Mouse (Mus musculus) heart, adult 11 months (tissue): Measurements from ENCODE around the gene Fbxw10.
A peak's percentile ranks its signal among the peaks of the same experiment; 100 is the strongest.

Experiments
- DNase-seq: peaks from one replicate; pipeline ENCODE4 v3.0.0; 2022

Gene Fbxw10

GRCm38 (mm10) chr11:62846961-62847654 lies at the start of gene Fbxw10:
TSS of gene Fbxw10 (plus strand) at chr11:62847069.
- peak; percentile 94 for DNase-seq

GRCm38 (mm10) chr11:62804119-62804518 lies 42.8 kb upstream of the Fbxw10 start:
- no peak for DNase-seq

- no peak for DNase-seq
These were observed 38.9 kb upstream of the Fbxw10 start for GRCm38 (mm10) chr11:62807965-62808364.

DNA sequence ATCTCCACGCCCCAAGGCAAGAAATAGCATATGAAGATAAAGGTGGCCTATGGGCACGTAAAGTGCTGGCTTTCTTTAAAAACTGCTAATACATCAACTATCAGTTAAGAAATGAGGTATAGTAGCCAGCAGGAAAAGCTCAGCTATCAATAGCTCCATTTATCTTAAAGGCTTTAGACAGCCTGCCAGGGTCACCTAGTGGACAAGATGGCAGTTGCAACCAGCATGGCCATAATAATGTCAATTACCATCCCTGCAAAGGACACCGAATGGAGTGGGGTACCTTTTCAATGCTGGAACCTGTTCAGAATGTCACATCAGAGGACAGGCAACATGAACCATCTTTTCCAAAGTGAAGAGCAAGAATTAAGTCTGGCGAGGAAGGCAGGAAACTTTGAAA lies 37.7 kb upstream of the Fbxw10 start:
- DNase-seq, result no peak

GRCm38 (mm10) chr11:62812268-62812667 lies 34.6 kb upstream of the Fbxw10 start:
- DNase-seq, result no peak

GRCm38 (mm10) chr11:62813497-62813896 lies 33.4 kb upstream of the Fbxw10 start:
- DNase-seq, result no peak

GRCm38 (mm10) chr11:62813970-62814624 lies 32.8 kb upstream of the Fbxw10 start:
- no peak for DNase-seq

GRCm38 (mm10) chr11:62814625-62815024 lies 32.2 kb upstream of the Fbxw10 start:
- DNase-seq, result no peak

DNA sequence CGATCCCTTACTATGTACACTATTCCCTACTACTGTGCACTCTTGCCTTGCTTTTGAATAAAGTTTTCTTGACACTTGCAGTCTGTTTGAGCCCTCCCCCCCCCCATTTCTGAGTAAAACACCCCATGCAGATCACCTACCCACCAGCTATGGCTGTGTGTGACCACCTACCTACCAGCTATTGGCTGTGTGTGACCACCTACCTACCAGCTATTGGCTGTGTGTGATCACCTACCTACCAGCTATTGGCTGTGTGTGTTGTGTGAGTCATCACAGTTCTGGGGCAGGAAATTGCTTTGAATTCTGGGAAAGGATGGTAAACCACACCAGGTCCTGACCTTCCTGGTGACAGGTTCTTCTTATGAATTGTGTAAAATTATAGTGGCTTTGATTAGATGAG lies 31.4 kb upstream of the Fbxw10 start:
- no peak for DNase-seq

DNA sequence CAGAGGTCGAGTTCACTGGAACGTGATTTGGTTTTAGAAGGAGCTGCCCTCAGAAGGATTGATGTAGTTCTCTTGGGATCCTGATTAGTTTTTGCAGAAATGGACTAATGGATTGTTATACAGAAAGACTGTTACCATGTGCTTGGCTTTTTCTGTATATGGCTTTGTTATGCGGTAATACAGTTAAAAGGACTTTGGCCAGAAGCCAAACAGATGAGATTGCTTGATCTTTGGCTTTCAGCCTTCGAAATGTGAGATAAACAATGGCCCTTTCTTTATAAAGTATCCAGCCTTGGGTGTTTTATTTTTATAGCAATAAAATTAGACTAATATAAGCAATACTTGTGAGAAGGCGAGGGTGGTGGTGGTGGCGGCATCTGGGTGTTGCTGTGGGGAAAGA lies 30.3 kb upstream of the Fbxw10 start:
- DNase-seq, result no peak

DNA sequence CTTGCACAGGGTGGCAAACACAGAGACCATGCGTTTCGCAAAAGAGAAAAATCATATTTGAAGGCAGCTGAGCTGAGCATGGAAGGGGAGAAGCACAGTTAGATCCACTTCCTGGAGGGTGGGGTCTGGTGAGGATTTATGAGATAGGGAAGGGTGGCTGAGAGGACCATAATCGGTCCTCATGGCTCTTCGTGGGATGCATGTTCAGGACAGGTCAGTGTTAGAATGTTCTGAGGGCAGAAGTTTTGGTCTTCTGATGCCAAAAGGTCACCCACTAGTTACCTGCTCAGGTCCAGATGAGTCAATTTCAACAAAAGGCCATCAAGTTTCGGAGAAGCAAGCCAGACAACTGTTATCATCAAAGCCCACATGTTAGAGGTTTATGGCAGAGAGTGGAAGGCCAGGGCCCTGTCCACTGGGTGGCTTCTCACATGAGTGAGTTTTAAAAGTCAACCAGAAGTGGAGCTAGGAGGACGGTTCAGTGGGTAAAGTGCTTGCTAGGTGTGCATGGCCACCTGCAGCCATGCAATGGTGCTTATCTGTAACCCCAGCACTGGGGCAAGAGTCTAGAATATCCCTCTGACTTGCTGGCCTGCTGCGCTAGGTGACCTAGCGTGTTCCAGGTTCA lies 27.7 kb upstream of the Fbxw10 start:
- peak; percentile 90 for DNase-seq

DNA sequence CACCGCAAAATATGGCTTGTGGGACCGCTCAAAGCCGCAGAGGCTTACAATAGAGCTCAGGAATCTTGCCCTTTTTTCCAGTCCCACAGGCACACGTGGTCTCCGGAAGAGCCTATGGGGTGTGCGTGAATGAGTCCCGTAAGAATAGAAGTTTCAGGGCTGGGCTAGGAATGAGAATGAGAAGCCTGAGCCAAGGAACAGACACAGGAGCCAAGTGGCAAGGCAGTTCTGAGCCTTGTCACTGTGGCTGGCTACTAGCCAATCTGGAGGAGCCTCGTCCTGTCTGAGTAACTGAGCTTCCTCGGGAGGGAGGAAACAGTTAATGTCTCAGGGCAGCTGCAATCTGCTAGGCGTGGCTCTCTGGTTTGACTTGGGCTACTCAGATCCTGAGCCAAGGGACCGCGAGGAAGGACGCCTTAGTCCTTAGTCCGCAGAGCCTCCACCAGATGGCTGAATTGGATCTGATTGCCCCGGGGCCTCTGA lies 26.8 kb upstream of the Fbxw10 start, which contains the start of gene Trim16:
Gene Trim16 (plus strand): TSS at position 173 of the 483 bp plus-strand sequence.
- DNase-seq, result peak; percentile 99

DNA sequence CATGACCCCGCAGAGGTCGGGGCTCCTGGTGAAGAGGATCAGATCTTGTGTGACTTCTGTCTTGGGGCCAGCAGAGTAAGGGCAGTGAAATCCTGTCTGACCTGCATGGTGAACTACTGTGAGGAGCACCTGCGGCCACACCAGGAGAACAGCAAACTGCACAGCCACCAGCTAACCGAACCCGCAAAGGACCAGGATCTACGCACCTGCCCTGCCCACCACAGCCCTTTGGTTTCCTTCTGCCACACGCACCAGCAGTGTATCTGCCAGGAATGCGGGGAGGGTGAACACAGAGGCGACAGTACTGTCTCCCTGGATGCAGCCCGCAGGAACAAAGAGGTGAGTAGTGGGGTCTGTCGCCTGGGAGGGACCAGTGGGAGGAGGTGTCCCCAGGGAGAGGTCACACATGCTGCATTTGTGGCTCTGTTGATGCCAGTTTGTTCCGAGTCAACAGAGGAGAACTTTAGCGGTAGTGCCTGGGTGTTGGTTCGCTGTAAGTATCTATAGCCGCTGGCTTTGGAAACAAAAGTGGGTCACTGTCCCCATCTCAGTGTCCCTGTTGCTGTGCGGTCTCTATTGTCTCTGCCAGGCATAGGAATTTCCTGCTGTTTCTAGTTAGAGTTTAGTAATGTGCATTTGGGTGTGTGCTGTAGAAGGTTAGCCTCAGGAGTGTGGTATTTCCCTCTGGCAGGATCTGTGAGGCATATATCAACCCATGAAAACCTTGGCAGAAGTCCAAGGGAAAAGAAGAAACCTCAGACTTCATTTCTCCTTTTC lies 26.0 kb upstream of the Fbxw10 start:
- DNase-seq, result peak; percentile 96

- DNase-seq, result peak; percentile 97
These were observed 25.0 kb upstream of the Fbxw10 start for GRCm38 (mm10) chr11:62821893-62822292.

- DNase-seq, result peak; percentile 80
These were observed 22.7 kb upstream of the Fbxw10 start for GRCm38 (mm10) chr11:62824211-62824610.

GRCm38 (mm10) chr11:62825222-62826105 lies 21.4 kb upstream of the Fbxw10 start:
- peak; percentile 86 for DNase-seq

- no peak for DNase-seq
These were observed 20.6 kb upstream of the Fbxw10 start for GRCm38 (mm10) chr11:62826106-62826733.

GRCm38 (mm10) chr11:62827135-62827534 lies 19.7 kb upstream of the Fbxw10 start:
- no peak for DNase-seq

DNA sequence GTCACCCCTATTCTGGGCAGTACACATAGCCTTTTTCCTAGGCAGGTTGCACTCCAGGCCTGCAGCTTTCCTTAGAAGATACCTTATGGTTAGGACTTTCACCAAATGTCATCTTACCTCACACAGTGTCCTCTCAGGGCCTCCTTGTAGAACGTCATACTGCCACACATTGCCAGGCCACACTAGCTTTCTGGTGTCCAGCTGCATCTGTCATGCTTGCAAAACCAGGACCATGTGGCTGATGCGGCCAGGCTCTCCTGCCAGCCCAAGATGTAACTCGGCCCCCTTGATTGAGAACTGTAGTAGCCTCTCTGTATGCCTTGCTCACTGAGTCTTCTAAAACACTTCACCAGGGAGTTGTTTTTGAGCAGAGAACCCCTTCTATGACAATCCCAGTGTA lies 19.0 kb upstream of the Fbxw10 start:
- DNase-seq, result no peak

GRCm38 (mm10) chr11:62830387-62830786 lies 16.5 kb upstream of the Fbxw10 start:
- DNase-seq, result no peak

- no peak for DNase-seq
These were observed 15.0 kb upstream of the Fbxw10 start for GRCm38 (mm10) chr11:62831906-62832305.

DNA sequence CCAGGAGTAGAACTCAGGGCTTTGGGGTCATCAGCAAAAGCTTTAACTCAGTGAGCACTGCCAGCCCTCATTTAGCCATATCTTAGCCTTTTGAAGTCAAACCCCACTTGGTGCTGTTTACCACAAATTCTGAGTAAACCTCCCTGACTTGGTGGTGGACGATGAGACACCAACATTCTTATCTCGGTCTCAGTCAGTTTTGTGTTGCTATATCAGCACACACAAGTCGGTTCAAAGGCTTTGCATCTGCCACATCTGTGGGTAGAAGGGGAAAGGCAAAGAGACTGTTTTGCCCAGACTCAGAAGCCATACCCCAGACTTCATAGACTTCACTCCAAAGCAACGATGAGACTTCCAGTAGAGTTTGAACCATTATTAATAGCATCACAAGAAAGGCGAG lies 2.3 kb upstream of the Fbxw10 start:
- no peak for DNase-seq
